Mouse (Mus musculus): Measurements from ENCODE around the gene Dhx15. TPM values are rescaled to one million over a fixed set of nuclear protein-coding genes. Genes with fewer than 3 reads are reported as not detected.

The Dhx15 gene
- polyA plus RNA-seq, 1 experiment = 74.9 TPM

GRCm38 (mm10) chr5:52130496-52130895 is 59.8 kb downstream of the Dhx15 start:
- Histone ChIP-seq H3K4me3 (ENCODE audit: insufficient read depth, low read length) (no peak overlapping the region), H3K4me1 (ENCODE audit: control insufficient read depth, insufficient read depth, low read length) (no peaks in the 10 kb centered on the region), H3K27ac (ENCODE audit: insufficient read depth, low read length) (no peak overlapping the region)
- no peak for TF ChIP-seq CTCF (IDR thresholded peaks at IDR 0.05; ENCODE audit: extremely low read depth, insufficient read depth, low read length)
- no peak for TF ChIP-seq POLR2A (IDR thresholded peaks at IDR 0.05; ENCODE audit: extremely low read depth, insufficient read depth, low read length)

DNA sequence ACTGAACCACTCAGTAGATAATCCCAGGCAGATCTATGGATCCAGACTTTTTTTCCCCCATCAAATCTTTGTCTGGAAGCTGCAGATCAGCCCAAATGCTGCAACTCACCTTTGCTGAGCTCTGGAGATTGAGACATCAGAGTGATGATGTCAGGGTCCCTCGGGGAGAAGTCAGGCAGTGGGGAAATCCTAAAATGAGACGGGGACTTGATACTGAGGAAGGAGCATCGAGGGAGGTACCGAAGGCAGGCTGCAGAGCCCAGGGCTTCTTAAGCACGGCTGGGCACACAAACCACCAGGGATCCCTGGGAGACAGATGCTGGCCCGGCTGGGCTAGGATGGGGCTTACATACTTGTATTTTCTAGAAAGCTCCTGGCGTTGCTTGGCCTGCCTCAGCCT is 64.1 kb downstream of the Dhx15 start:
- TF ChIP-seq POLR2A (IDR thresholded peaks at IDR 0.05; ENCODE audit: extremely low read depth, insufficient read depth, low read length) (no peak), CTCF (IDR thresholded peaks at IDR 0.05; ENCODE audit: extremely low read depth, insufficient read depth, low read length) (no peak)
- Histone ChIP-seq H3K4me1 (ENCODE audit: control insufficient read depth, insufficient read depth, low read length) (no peaks in the 10 kb centered on the region), H3K4me3 (ENCODE audit: insufficient read depth, low read length) (no peak overlapping the region), H3K27ac (ENCODE audit: insufficient read depth, low read length) (no peak overlapping the region)

- Histone ChIP-seq H3K4me1 (ENCODE audit: control insufficient read depth, insufficient read depth, low read length) (no peaks in the 10 kb centered on the region), H3K27ac (ENCODE audit: insufficient read depth, low read length) (no peak overlapping the region), H3K4me3 (ENCODE audit: insufficient read depth, low read length) (no peak overlapping the region)
- TF ChIP-seq CTCF (IDR thresholded peaks at IDR 0.05; ENCODE audit: extremely low read depth, insufficient read depth, low read length) (no peak), POLR2A (IDR thresholded peaks at IDR 0.05; ENCODE audit: extremely low read depth, insufficient read depth, low read length) (no peak)
Measured at GRCm38 (mm10) chr5:52125854-52126253, 64.5 kb downstream of the Dhx15 start.

- TF ChIP-seq CTCF (IDR thresholded peaks at IDR 0.05; ENCODE audit: extremely low read depth, insufficient read depth, low read length) = no peak
- TF ChIP-seq POLR2A (IDR thresholded peaks at IDR 0.05; ENCODE audit: extremely low read depth, insufficient read depth, low read length) = no peak
Measured at GRCm38 (mm10) chr5:52122146-52122545, 68.2 kb downstream of the Dhx15 start.

DNA sequence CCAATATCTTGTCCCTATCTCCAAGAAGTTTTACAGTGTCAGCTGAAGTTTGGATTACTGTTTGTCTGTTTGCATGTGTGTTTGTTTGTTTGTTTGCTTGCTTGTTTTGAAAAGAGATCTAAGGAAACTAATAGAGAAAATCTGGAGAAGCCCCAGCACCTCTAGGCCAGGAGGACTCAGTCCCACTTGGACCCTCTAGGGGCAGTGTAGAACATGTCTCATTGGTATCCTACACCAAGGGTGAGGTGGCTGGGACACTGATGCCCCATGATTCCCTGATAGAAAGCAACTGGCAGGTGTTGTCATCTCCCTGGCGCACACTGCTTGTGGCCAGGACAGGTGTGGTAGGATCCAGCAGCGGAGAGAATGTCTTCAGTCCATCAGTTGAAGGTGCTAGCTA is 70.5 kb downstream of the Dhx15 start:
- no peak overlapping the region for H3K4me3 ChIP-seq (ENCODE audit: insufficient read depth, low read length)
- H3K27ac ChIP-seq (ENCODE audit: insufficient read depth, low read length) = no peak overlapping the region
- peak; percentile 20; the same call in 1 of the 2 replicates for TF ChIP-seq CTCF (IDR thresholded peaks at IDR 0.05; ENCODE audit: extremely low read depth, insufficient read depth, low read length)
- no peak for TF ChIP-seq POLR2A (IDR thresholded peaks at IDR 0.05; ENCODE audit: extremely low read depth, insufficient read depth, low read length)
- no peaks in the 10 kb centered on the region; the same call in 1 of the 2 replicates for H3K4me1 ChIP-seq (ENCODE audit: control insufficient read depth, insufficient read depth, low read length)

More at GRCm38 (mm10) chr5:52122146-52122545, 68.2 kb downstream of the Dhx15 start:
- Histone ChIP-seq H3K4me1 (ENCODE audit: control insufficient read depth, insufficient read depth, low read length) (no peaks in the 10 kb centered on the region), H3K27ac (ENCODE audit: insufficient read depth, low read length) (no peak overlapping the region), H3K4me3 (ENCODE audit: insufficient read depth, low read length) (no peak overlapping the region)

- TF ChIP-seq CTCF (IDR thresholded peaks at IDR 0.05; ENCODE audit: extremely low read depth, insufficient read depth, low read length) = no peak
- no peak for TF ChIP-seq POLR2A (IDR thresholded peaks at IDR 0.05; ENCODE audit: extremely low read depth, insufficient read depth, low read length)
- H3K4me3 ChIP-seq (ENCODE audit: insufficient read depth, low read length) = no peak overlapping the region
- no peaks in the 10 kb centered on the region; the same call in 1 of the 2 replicates for H3K4me1 ChIP-seq (ENCODE audit: control insufficient read depth, insufficient read depth, low read length)
- no peak overlapping the region for H3K27ac ChIP-seq (ENCODE audit: insufficient read depth, low read length)
Measured at GRCm38 (mm10) chr5:52119192-52119591, 71.1 kb downstream of the Dhx15 start.

DNA sequence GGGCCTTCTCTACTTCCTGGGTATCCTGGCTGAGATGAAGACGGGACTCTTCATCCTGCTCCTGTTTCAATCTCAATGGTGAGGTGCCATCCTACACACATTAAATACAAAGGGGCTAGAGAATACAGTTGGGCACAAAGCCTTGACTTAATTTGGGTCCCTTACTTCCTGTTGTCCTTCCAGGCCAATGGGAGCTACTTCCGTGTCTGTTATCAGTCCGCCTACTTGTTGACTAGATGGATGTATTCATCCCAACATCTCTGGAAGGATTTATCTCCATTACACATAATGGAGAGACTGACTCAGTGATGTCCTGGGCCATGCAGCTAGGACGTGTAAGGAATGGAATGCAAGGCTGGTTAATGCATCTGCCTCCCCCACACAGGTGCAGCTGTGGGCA is 72.5 kb downstream of the Dhx15 start:
- H3K4me1 ChIP-seq (ENCODE audit: control insufficient read depth, insufficient read depth, low read length) = no peaks in the 10 kb centered on the region; the same call in 1 of the 2 replicates
- H3K27ac ChIP-seq (ENCODE audit: insufficient read depth, low read length) = no peak overlapping the region
- TF ChIP-seq CTCF (IDR thresholded peaks at IDR 0.05; ENCODE audit: extremely low read depth, insufficient read depth, low read length) (no peak), POLR2A (IDR thresholded peaks at IDR 0.05; ENCODE audit: extremely low read depth, insufficient read depth, low read length) (no peak)
- no peak overlapping the region for H3K4me3 ChIP-seq (ENCODE audit: insufficient read depth, low read length)

GRCm38 (mm10) chr5:52116404-52116803 is 73.9 kb downstream of the Dhx15 start:
- Histone ChIP-seq H3K4me3 (ENCODE audit: insufficient read depth, low read length) (peak overlapping the region; percentile 81), H3K27ac (ENCODE audit: insufficient read depth, low read length) (0 out of 2 replicates have a peak overlapping the region, but pooled peaks have one; percentile 53), H3K4me1 (ENCODE audit: control insufficient read depth, insufficient read depth, low read length) (no peaks in the 10 kb centered on the region; the same call in 1 of the 2 replicates)
- TF ChIP-seq POLR2A (IDR thresholded peaks at IDR 0.05; ENCODE audit: extremely low read depth, insufficient read depth, low read length) (no peak), CTCF (IDR thresholded peaks at IDR 0.05; ENCODE audit: extremely low read depth, insufficient read depth, low read length) (0 out of 2 replicates have a peak, but pooled peaks have one; percentile 2)

- Histone ChIP-seq H3K4me3 (ENCODE audit: insufficient read depth, low read length) (peak overlapping the region; percentile 81), H3K4me1 (ENCODE audit: control insufficient read depth, insufficient read depth, low read length) (peaks cover under 1% of the 10 kb centered on the region; the same call in 1 of the 2 replicates), H3K27ac (ENCODE audit: insufficient read depth, low read length) (peak overlapping the region; percentile 53; the same call in 1 of the 2 replicates)
- TF ChIP-seq CTCF (IDR thresholded peaks at IDR 0.05; ENCODE audit: extremely low read depth, insufficient read depth, low read length) (peak; percentile 20; the same call in 1 of the 2 replicates), POLR2A (IDR thresholded peaks at IDR 0.05; ENCODE audit: extremely low read depth, insufficient read depth, low read length) (peak; percentile 45; the same call in 1 of the 2 replicates)
Measured at GRCm38 (mm10) chr5:52115821-52116317, 74.4 kb downstream of the Dhx15 start.

DNA sequence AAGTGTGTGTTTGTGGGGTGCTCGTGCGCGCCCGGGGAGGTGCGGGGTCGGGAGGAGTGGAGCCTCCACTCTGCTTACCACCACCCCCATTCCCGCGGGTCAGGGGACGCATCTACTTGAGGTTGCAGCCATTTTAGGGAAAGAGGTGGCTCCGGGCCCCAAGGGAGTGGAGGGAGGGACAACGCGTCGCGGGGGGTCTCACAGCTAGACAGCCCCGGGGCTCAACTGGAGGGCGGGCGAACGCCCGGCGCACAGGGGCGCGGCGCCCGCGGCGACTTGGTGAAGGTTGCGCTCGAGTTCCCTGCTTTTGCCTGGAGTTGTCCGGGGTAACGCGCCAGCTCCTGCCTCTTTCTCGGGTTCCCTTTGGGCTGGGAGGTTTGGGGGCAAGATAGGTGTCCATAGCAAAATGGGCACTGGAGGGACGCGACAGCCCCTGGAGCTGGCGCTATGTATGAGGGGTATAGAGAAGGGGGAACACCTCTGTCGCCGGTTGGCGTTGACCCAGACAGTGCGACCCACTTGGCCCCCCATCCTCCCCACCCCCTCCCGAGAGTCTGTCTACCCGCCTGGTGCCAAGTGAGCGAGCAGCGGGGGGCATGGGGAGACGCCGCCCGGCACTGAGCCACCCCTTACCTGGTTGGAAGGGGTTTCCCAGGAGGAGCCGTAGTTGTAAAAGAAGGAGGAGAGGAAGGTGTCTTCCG is 75.4 kb downstream of the Dhx15 start:
- Histone ChIP-seq H3K4me3 (ENCODE audit: insufficient read depth, low read length) (peak overlapping the region; percentile 81), H3K27ac (ENCODE audit: insufficient read depth, low read length) (peak overlapping the region; percentile 72), H3K4me1 (ENCODE audit: control insufficient read depth, insufficient read depth, low read length) (peaks cover 6% of the 10 kb centered on the region; the same call in 1 of the 2 replicates)
- TF ChIP-seq POLR2A (IDR thresholded peaks at IDR 0.05; ENCODE audit: extremely low read depth, insufficient read depth, low read length) (no peak), CTCF (IDR thresholded peaks at IDR 0.05; ENCODE audit: extremely low read depth, insufficient read depth, low read length) (no peak)
